Mouse (Mus musculus) liver, postnatal 0 days (tissue): Measurements from ENCODE around the gene Cckbr.
"Not testable (repeated sequence)": the region's sequence is repeated elsewhere in the genome, so short reads cannot be mapped to it uniquely, and the experiment has no call there.

Experiments used
- CTCF ChIP-seq: sonication (generic); IDR thresholded peaks from 2 replicates; pipeline ENCODE4 v1.5.1; 2016; ENCODE audit warnings: antibody characterized with exemption, low read depth
- EP300 ChIP-seq: IDR thresholded peaks from 2 replicates; pipeline ENCODE4 v1.6.1; 2016; ENCODE audit warnings: antibody characterized with exemption, low read depth, mild to moderate bottlenecking

- TF ChIP-seq CTCF, EP300: not testable (repeated sequence)
Measured at GRCm38 (mm10) chr7:105465505-105465904, 40.0 kb downstream of the Cckbr start.
